Mouse (Mus musculus): ENCODE measurements at regions not wholly inside any gene's neighbourhood (a gene's known extent, or its start where the extent isn't known, plus 50 kb on each side); places are given as distances from the start of the nearest gene placed in this dataset.

DNA sequence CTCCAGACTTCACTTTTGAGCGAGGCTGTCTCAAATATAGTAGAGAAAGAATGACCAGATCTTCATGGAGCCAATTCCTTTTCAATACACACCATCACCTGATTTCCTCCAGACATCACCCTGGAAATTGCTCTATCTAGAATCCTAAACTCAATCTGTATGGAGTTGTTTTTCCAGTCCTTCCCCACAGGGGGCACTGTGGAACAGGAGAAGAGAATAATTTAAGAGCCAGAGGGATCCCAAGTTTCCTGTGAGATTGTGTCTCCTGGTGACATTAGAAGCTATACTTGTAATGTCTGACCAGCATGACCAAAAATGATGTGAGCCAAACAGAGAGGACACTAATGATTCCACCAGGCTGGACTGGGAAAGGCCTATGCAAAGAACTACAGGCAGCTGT, 318.2 kb downstream of the Xpnpep1 start:
- no peaks in the 10 kb centered on the region for H3K27me3 ChIP-seq (replicated peaks)
- no peaks in the 10 kb centered on the region for H3K4me1 ChIP-seq (ENCODE audit: control insufficient read depth in 1 of 2, insufficient read depth in 2 of 2)
- H3K9me3 ChIP-seq (replicated peaks; ENCODE audit: low read length), result no peaks in the 10 kb centered on the region
- H3K27ac ChIP-seq (ENCODE audit: insufficient read depth, low read depth), result no peak overlapping the region
- TF ChIP-seq CTCF (conservative IDR thresholded peaks at IDR 0.05 in 1 of 2, IDR thresholded peaks at IDR 0.05 in 1 of 2; ENCODE audit: low read depth in 2 of 2, low read length in 2 of 2) (peak; percentile 14 to 66; a peak in 3 of 4 replicates), ZMIZ1 (IDR thresholded peaks at IDR 0.05; ENCODE audit: low read depth, low read length) (no peak), SMC3 (IDR thresholded peaks at IDR 0.05; ENCODE audit: low read depth, low read length) (peak; percentile 39), RAD21 (IDR thresholded peaks at IDR 0.05; ENCODE audit: low read depth, low read length) (peak; percentile 47), ELF1 (IDR thresholded peaks at IDR 0.05; ENCODE audit: low read depth, low read length) (no peak), MAX (IDR thresholded peaks at IDR 0.05; ENCODE audit: low read length) (no peak)
- peak; percentile 17 for DNase-seq (ENCODE audit: extremely low read depth)
- dilution Hi-C loops (cut with MboI; ENCODE audit: extremely low pct_ligation_motif_present, extremely low pct_unique_long_range_greater_than_20kb, low sequenced_read_pairs), result no loop called here
- no peaks in the 10 kb centered on the region for H3K36me3 ChIP-seq (replicated peaks in 1 of 2; ENCODE audit: control insufficient read depth in 1 of 2, insufficient read depth in 1 of 2, low read length in 1 of 2)
- H3K79me2 ChIP-seq (replicated peaks; ENCODE audit: control insufficient read depth, extremely low read depth, insufficient read depth, poor library complexity, severe bottlenecking), result no peaks in the 10 kb centered on the region
- H3K4me3 ChIP-seq (replicated peaks in 1 of 3; ENCODE audit: low read depth in 2 of 3, low read length in 2 of 3, poor library complexity in 1 of 3), result no peak overlapping the region
- H3K9ac ChIP-seq (ENCODE audit: insufficient read depth, low read depth), result no peak overlapping the region
- in situ Hi-C loops (cut with MboI; ENCODE audit: low pct_ligation_motif_present, low pct_unique_long_range_greater_than_20kb, low sequenced_read_pairs), result no loop called here
- H3K4me2 ChIP-seq (ENCODE audit: insufficient read depth, low read depth, poor library complexity, severe bottlenecking), result no peak overlapping the region

GRCm38 (mm10) chr19:52715359-52715758, 324.7 kb downstream of the Xpnpep1 start:
- H3K4me1 ChIP-seq (ENCODE audit: control insufficient read depth in 1 of 2, insufficient read depth in 2 of 2), result no peaks in the 10 kb centered on the region
- no peaks in the 10 kb centered on the region for H3K36me3 ChIP-seq (replicated peaks in 1 of 2; ENCODE audit: control insufficient read depth in 1 of 2, insufficient read depth in 1 of 2, low read length in 1 of 2)
- H3K27me3 ChIP-seq (replicated peaks), result no peaks in the 10 kb centered on the region
- no peaks in the 10 kb centered on the region for H3K9me3 ChIP-seq (replicated peaks; ENCODE audit: low read length)
- H3K4me2 ChIP-seq (ENCODE audit: insufficient read depth, low read depth, poor library complexity, severe bottlenecking), result no peak overlapping the region
- in situ Hi-C loops (cut with MboI; ENCODE audit: low pct_ligation_motif_present, low pct_unique_long_range_greater_than_20kb, low sequenced_read_pairs), result no loop called here
- H3K79me2 ChIP-seq (replicated peaks; ENCODE audit: control insufficient read depth, extremely low read depth, insufficient read depth, poor library complexity, severe bottlenecking), result no peaks in the 10 kb centered on the region
- H3K9ac ChIP-seq (ENCODE audit: insufficient read depth, low read depth), result no peak overlapping the region
- TF ChIP-seq ZNF384 (IDR thresholded peaks at IDR 0.05; ENCODE audit: low read depth, low read length) (no peak), NELFE (IDR thresholded peaks at IDR 0.05; ENCODE audit: low read depth, low read length) (no peak), USF2 (conservative IDR thresholded peaks at IDR 0.05; ENCODE audit: low read depth, low read length) (no peak), RCOR1 (conservative IDR thresholded peaks at IDR 0.05; ENCODE audit: low read depth, low read length) (no peak), MAZ (IDR thresholded peaks at IDR 0.05; ENCODE audit: low read depth, low read length) (no peak), SIN3A (IDR thresholded peaks at IDR 0.05; ENCODE audit: low read length) (no peak), ETS1 (conservative IDR thresholded peaks at IDR 0.05; ENCODE audit: low read depth, low read length) (no peak), MAFK (IDR thresholded peaks at IDR 0.05; ENCODE audit: insufficient replicate concordance, low read length) (no peak), POLR2A (IDR thresholded peaks at IDR 0.05; ENCODE audit: low read depth, low read length) (no peak), POLR2AphosphoS2 (IDR thresholded peaks at IDR 0.05; ENCODE audit: low read depth, low read length) (no peak), CHD2 (IDR thresholded peaks at IDR 0.05; ENCODE audit: low read length) (no peak)
- H3K4me3 ChIP-seq (replicated peaks in 1 of 3; ENCODE audit: low read depth in 2 of 3, low read length in 2 of 3, poor library complexity in 1 of 3), result no peak overlapping the region
- dilution Hi-C loops (cut with MboI; ENCODE audit: extremely low pct_ligation_motif_present, extremely low pct_unique_long_range_greater_than_20kb, low sequenced_read_pairs), result no loop called here
- DNase-seq (ENCODE audit: extremely low read depth), result no peak
- H3K27ac ChIP-seq (ENCODE audit: insufficient read depth, low read depth), result no peak overlapping the region
